Mouse (Mus musculus): ENCODE results near the gene Ptprb.

DNA sequence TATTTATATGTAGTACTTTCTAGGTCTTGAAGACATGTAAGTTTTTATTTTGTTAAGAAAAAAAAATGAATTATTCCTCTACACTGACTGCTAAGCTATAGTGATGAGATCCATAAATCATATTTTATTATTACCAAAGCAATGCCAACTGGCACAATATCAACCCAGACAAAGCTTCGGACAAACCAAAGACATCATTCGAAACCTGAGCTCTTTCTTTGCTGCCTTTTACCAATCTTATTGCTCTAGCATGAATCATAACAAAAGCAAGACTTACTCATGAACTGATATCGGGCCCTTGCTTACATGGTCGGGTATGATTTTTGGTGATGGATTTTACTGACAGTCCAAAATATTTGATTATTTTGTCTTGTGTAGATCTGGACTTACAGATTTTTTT, 29.0 kb downstream of the Ptprb start:
- TF ChIP-seq CTCF (IDR thresholded peaks at IDR 0.05) (no peak), EP300 (IDR thresholded peaks at IDR 0.05; ENCODE audit: insufficient read depth, low read depth, low read length) (no peak)
